Mouse (Mus musculus) T-cell, adult 2 months (primary cell): ENCODE results near the gene Polg.

ENCODE experiments used
- DNase-seq: peaks from one replicate; pipeline ENCODE4 v3.0.0; 2022; ENCODE audit warnings: low spot score

Gene Polg

DNA sequence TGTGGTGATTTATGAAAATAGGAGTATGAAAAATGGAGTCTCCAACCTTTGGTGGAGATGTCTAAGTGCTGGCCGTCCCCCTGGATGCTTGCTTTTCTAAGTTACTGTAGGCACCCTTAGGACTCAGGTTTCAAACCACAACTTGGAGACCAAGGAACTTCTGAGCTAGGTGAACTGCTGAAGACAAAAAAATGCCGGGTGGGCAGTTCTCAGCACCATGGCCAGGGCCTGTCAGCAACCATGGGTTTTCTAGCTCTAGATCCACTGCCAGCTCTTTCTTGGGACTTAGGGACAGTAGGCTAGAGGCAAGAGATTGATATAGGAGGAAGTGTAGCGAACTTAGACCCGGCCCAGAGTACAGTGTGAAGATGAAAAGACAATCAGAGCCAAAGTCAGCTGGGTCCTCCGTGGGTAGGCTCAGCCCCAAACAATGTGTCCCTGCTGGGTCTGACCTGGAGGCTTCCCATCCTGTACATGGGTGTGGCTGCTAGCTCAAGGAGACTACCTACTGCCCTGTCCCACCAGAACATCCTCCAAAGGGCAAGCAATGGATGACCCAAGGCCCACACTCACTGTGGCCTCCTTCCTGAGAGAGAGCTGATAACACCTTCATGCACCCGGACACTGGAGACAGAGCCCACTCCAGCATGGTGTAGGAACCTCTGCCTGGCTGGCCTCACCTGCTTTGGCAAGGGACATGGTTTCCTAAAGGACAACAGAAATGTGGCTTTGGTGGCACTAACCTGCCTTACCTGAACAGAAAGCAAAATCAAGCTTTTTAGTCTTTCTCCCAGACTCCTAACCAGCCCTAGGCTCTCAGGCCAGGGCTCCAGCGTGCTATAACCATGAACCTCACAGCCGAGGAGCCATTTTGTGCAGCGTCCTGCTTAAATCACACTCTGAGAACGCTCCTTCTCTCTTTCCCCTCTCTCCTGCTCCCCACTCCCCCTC is 36.3 kb upstream of the Polg start:
- no peak for DNase-seq

- DNase-seq = no peak
These were observed 35.4 kb upstream of the Polg start for GRCm38 (mm10) chr7:79501581-79502031.

GRCm38 (mm10) chr7:79500681-79501306 is 34.6 kb upstream of the Polg start:
- no peak for DNase-seq

DNA sequence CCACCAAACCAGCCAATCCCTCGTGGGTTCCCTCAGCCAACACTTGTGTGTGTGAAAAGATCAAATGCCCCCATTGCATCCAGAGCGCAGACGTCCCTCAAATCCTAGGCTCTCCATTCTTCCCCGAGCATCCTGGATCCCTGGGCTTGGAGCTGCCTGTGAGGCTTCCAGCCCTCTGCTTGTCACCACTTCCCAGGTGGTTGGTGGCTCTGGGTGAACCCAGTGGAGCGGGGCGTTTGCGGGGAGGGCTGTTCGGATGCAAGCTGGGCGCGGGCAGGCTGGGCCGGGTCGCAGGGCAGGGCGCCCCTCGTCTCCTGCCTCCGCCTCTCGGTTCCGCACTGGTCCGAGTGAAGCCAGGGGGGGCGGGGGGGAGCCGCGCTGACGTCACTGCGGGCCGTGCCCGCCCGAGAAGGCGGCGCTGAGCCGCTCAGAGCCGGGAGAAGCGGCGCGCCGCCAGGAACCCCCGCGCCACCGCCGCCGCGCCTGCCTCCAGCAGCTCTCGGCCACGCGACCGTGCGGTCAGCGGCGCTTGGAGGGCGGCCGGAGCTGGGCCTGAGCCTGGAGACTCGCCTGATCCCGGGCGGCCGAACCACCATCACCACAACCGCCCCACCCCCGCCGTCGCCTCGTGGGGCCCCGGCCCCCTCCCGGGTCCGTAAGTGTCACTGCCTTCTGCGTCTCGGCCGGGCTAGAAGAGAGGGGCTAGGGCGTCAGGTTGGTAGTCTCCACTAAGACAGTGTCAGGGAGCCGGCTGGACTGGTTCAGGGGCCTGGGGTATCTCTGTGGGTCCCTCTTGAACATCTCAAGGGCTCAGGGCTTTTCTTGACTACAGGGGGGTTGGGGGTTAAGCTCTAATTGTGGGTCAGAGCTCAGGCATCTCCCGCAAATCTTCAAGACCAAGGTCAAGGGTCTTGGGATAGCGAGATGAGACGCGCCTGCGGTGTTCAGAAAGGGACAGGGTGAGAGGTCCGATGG is 33.7 kb upstream of the Polg start:
- DNase-seq = no peak

GRCm38 (mm10) chr7:79498965-79499595 is 32.9 kb upstream of the Polg start:
- no peak for DNase-seq

DNA sequence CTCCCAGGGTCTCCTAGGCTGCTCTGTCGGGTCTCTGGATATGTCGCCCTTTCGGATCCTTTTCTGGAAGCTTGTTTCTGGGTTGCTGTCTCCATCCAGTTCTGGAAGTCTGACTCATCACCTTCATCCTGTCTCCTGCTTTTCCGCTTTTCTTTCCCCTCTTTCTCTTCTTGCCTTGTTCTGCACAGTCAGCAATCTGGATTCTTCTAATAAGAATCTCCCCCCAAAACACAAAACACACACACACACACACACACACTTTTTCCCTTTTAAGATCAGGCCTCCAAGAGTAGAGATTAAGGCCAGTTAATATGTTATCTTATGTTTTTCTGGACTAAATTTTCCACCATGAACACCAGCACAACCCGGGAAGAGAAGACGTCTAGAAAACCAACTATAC is 32.2 kb upstream of the Polg start:
- DNase-seq = no peak

GRCm38 (mm10) chr7:79497701-79498115 is 31.5 kb upstream of the Polg start:
- DNase-seq = no peak

DNA sequence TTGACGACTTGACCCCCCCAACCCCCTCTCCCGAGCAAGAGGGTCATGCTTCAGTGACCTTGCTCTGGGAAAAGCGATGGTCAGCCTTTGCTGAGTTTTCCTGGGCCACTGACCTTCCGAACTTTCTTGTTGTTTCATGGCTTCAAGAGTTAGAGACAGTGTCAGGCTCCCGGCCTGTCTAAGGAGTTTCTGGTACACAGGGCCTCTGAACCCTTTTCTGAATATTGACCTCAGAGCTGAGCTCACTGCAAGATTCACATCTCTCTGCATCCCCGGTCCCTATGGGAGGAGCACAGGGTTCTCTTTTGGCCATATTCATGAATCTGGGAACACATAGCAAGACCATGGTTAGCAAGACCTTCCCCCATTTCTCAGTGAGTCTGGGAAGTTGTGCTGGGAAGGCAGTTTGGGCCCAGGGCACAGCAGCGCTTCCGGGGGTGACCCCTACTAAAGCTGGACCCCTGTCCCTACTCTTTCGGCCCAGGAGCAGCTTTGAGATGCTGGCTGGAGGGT is 30.7 kb upstream of the Polg start:
- DNase-seq = no peak

GRCm38 (mm10) chr7:79495988-79496815 is 30.0 kb upstream of the Polg start:
- peak; percentile 74 for DNase-seq

- DNase-seq = peak; percentile 34
These were observed 27.8 kb upstream of the Polg start for GRCm38 (mm10) chr7:79493915-79494314.

DNA sequence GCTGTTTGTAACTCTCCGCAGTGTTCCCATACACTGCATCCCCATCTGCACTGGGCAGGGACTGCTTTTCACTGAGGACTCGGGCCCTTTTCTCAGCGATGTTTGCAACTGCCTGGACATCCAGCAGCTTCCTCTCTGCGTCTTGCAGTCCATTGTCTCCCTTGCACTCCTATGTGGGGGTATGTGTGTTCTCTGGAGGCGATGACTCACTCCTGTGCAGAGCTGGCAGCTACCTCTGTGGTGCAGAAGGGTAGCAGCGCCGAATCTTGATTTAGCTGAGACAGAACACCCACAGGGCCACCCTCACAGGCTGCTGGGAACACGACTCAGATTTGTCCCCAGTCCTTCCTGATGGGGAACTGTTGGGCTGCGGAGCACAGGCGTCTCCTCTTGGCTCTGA is 20.4 kb upstream of the Polg start:
- no peak for DNase-seq

GRCm38 (mm10) chr7:79474831-79475399 is 8.8 kb upstream of the Polg start:
- DNase-seq = no peak

GRCm38 (mm10) chr7:79473496-79474194 is 7.5 kb upstream of the Polg start:
- no peak for DNase-seq

DNA sequence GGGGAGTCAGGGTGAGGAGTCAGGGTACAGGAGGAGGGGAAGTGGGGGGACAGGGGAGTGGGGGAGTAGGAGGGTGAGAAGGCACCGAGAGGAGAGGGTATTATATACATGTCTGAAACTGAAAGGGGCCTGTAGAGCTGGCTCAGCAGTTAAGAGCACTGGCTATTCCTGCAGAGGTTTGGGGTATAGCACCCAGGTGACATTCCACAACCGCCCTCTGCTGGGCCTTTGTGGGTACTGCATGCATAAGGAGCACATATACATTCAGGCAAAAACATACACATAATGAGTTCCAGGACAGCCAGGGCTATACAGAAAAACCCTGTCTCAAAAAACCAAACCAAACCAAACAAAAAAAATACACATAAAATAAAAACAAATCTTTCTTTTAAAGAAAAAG is 6.6 kb upstream of the Polg start:
- peak; percentile 19 for DNase-seq

DNA sequence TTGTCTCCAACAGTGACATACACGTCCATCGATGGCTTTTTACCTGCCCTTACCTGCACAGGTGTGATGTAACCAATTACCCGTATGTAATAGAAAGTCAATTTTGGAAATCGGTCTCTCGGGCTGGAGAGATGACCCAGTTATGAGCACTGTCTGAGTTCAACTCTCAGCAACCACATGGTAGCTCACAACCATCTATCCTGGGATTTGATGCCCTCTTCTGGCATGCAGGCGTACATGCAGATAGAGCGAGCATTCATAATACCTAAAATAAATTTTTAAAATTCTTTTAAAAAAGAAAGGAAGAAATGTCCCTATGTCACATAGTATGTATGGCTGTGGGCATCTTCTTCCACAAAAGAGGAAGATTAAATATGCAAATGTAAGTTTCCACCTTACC is 5.3 kb upstream of the Polg start:
- no peak for DNase-seq

DNA sequence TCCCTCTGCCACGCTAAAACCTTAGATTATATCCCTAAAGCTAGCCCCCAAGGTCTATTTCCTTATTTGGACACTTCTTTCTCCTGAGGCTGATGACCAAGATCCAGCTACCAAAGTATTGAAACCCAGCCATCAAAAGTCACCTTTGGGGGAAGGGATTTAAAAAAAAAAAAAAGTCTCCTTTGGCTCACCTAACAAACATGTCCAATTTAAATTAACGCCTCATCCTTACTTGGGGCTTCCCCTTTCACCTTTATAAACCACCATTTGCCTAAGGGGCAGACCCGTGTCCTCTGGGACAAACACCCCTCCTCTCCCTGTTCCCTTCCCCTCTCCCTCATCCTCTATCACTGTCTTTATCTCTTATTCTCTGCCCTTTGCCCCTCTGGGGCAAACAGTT is 4.6 kb upstream of the Polg start:
- no peak for DNase-seq

DNA sequence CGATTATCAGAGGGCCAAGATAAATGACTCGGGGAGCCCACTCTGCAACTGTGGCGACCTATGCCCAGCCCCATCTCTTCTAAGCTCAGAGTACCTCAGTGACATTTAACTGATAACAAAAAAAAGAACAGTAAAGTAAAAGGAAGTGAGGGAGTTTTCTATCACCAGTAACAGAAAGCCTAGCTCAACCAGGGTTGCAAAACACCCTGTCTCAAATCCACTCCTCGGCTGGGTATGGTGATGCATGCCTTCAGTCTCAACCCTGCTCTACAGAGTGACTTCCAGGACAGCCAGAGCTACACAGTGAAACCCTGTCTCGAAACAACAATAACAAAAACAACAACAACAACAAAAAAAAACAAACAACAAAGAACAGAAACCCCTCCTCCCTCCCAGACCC is 3.6 kb upstream of the Polg start:
- DNase-seq = no peak

DNA sequence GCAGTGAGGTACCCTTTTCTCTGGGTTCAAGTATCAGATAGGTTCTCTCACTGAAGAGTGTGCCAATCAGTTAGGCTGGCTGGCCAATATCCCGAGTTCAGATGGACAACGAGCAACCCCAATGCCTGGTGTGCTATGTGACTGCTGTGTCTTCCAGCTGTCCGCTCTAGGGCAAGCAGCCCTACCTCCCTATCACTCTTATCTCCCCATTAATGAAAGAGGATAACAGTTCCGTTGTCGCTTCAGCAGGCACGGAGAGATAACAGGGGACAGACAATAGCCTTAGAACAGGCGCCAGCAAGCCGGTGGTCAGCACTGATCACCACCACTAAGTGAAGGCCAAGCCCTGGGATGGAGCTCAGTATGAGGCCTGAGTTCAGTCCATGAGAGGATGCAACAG is 2.8 kb upstream of the Polg start:
- DNase-seq = no peak

GRCm38 (mm10) chr7:79467951-79468350 is 1.8 kb upstream of the Polg start:
- DNase-seq = no peak
